ENCODE assay signal across 30 mouse cellular contexts in genomic region chr2:104114898-104115297, GRCm38 (mm10). TPM values are rescaled to one million over a fixed set of nuclear protein-coding genes. Genes with fewer than 3 reads are reported as not detected.
"Had no signal": no experiment of that assay in that cellular context is flagged by ENCODE, and none has a peak within 500 bp of the region (broad histone marks: within the 10 kb centered on the region; RNA-seq: fewer than 3 reads in every experiment).

No protein-coding gene starts in this region.

- DNase-seq: kidney, adult 8-10 months; kidney, postnatal 10 days; kidney, postnatal 36 days; left cerebral cortex, postnatal 4 days; liver, embryonic 13.5 days; lung, adult 2 months; lung, postnatal 14 days; lung, postnatal 4 days; retina, postnatal 1 day; right cerebral cortex, postnatal 25 days; spleen, adult 18-20 months; thymus, postnatal 25 days had no signal

- H3K4me3 ChIP-seq: kidney, embryonic 15.5 days; limb, embryonic 12.5 days; limb, embryonic 15.5 days; liver, embryonic 13.5 days; midbrain, embryonic 12.5 days; myocyte; neural tube, embryonic 13.5 days; stomach, embryonic 15.5 days had no signal

- H3K36me3 ChIP-seq: kidney, embryonic 15.5 days; limb, embryonic 12.5 days; limb, embryonic 15.5 days; midbrain, embryonic 12.5 days; neural tube, embryonic 13.5 days; stomach, embryonic 15.5 days had no signal

- H3K9ac ChIP-seq: kidney, embryonic 15.5 days; limb, embryonic 12.5 days; limb, embryonic 15.5 days; liver, embryonic 13.5 days; midbrain, embryonic 12.5 days; neural tube, embryonic 13.5 days; stomach, embryonic 15.5 days had no signal

- H3K9me3 ChIP-seq: kidney, embryonic 15.5 days; limb, embryonic 12.5 days; limb, embryonic 15.5 days; liver, embryonic 13.5 days; midbrain, embryonic 12.5 days; neural tube, embryonic 13.5 days; stomach, embryonic 15.5 days had no signal

- H3K27me3 ChIP-seq: kidney, embryonic 15.5 days; limb, embryonic 12.5 days; limb, embryonic 15.5 days; liver, embryonic 13.5 days; midbrain, embryonic 12.5 days; neural tube, embryonic 13.5 days; stomach, embryonic 15.5 days had no signal

- H3K4me2 ChIP-seq: kidney, embryonic 15.5 days; limb, embryonic 12.5 days; limb, embryonic 15.5 days; liver, embryonic 13.5 days; midbrain, embryonic 12.5 days; neural tube, embryonic 13.5 days; stomach, embryonic 15.5 days had no signal

- H3K4me1 ChIP-seq: kidney, embryonic 15.5 days; limb, embryonic 12.5 days; limb, embryonic 15.5 days; midbrain, embryonic 12.5 days; stomach, embryonic 15.5 days had no signal

- ATAC-seq: midbrain, embryonic 16.5 days had no signal

- H3K27ac ChIP-seq: kidney, embryonic 15.5 days; limb, embryonic 12.5 days; limb, embryonic 15.5 days; liver, embryonic 13.5 days; midbrain, embryonic 12.5 days; neural tube, embryonic 13.5 days; stomach, embryonic 15.5 days had no signal

RNA-seq across cellular contexts. Expression of gene A930018P22Rik, which starts 7.7 kb away (rescaled TPM):
- total RNA-seq: layer of hippocampus, postnatal 14 days; left cerebral cortex, adult 8-10 months; left cerebral cortex, postnatal 4 days; megakaryocyte progenitor cell, adult 5-6 weeks; monocyte, adult 5-6 weeks; neutrophil, adult 5-6 weeks had no signal
- polyA plus RNA-seq: limb, embryonic 12.5 days; limb, embryonic 15.5 days; lung, embryonic 16.5 days; midbrain, embryonic 12.5 days; midbrain, embryonic 16.5 days; thymus, postnatal 0 days had no signal

RNA-seq across cellular contexts. Expression of gene Cd59b, which starts 45.2 kb away (rescaled TPM):
- total RNA-seq: monocyte, adult 5-6 weeks; neutrophil, adult 5-6 weeks had no signal
- polyA plus RNA-seq: myocyte had no signal

RNA-seq across cellular contexts. Expression of gene Gm10799, which starts 46.5 kb away (rescaled TPM):
- total RNA-seq: layer of hippocampus, postnatal 14 days; left cerebral cortex, adult 8-10 months; left cerebral cortex, postnatal 14 days; left cerebral cortex, postnatal 4 days; megakaryocyte progenitor cell, adult 5-6 weeks; megakaryocyte-erythroid progenitor cell, adult 5-6 weeks; monocyte, adult 5-6 weeks; neutrophil, adult 5-6 weeks had no signal
- polyA plus RNA-seq: kidney, embryonic 15.5 days; limb, embryonic 12.5 days; limb, embryonic 15.5 days; liver, embryonic 13.5 days; liver, embryonic 16.5 days; lung, adult 2 months; lung, embryonic 16.5 days; midbrain, embryonic 12.5 days; midbrain, embryonic 16.5 days; myocyte; neural tube, embryonic 13.5 days; stomach, embryonic 15.5 days; thymus, postnatal 0 days had no signal

RNA-seq across cellular contexts. Expression of gene Gm10912, which starts 49.3 kb away (rescaled TPM):
- total RNA-seq: layer of hippocampus, postnatal 14 days; monocyte, adult 5-6 weeks had no signal
- polyA plus RNA-seq: kidney, embryonic 15.5 days; limb, embryonic 12.5 days; lung, embryonic 16.5 days; midbrain, embryonic 12.5 days; midbrain, embryonic 16.5 days; myocyte; neural tube, embryonic 13.5 days had no signal
